Mouse (Mus musculus) hindbrain, embryonic 13.5 days (tissue): ENCODE measurements at regions not wholly inside any gene's neighbourhood (a gene's known extent, or its start where the extent isn't known, plus 50 kb on each side); places are given as distances from the start of the nearest gene placed in this dataset.
A peak's percentile ranks its signal among the peaks of the same experiment; 100 is the strongest.
"Not testable (repeated sequence)": the region's sequence is repeated elsewhere in the genome, so short reads cannot be mapped to it uniquely, and the experiment has no call there.

Experiments
- ATAC-seq: fragments of 200-750 bp; cut with Nextera tagmentation; 2 replicates; pipeline ENCODE4 v1.8.0; 2017; ENCODE audit warnings: moderate TSS enrichment; ENCODE audit not compliant: low FRiP score
- H3K27ac ChIP-seq: fragments of 300-500 bp; sonication (generic); 2 replicates; pipeline ENCODE4 v1.5.1; 2015; ENCODE audit warnings: inconsistent platforms, mild to moderate bottlenecking, moderate library complexity
- H3K27me3 ChIP-seq: fragments of 300-500 bp; sonication (generic); 2 replicates; pipeline ENCODE4 v1.6.1; 2015; ENCODE audit warnings: mild to moderate bottlenecking, inconsistent platforms
- H3K36me3 ChIP-seq: fragments of 300-500 bp; sonication (generic); 2 replicates; pipeline ENCODE4 v1.6.1; 2015; ENCODE audit warnings: mild to moderate bottlenecking, inconsistent platforms
- H3K4me1 ChIP-seq: fragments of 300-500 bp; sonication (generic); replicated peaks from 2 replicates; pipeline ENCODE4 v1.6.1; 2015; ENCODE audit warnings: inconsistent platforms
- H3K4me2 ChIP-seq: fragments of 300-500 bp; sonication (generic); 2 replicates; pipeline ENCODE4 v1.6.1; 2015; ENCODE audit warnings: inconsistent platforms, mild to moderate bottlenecking, moderate library complexity
- H3K4me3 ChIP-seq: fragments of 300-500 bp; sonication (generic); 2 replicates; pipeline ENCODE4 v1.5.1; 2015; ENCODE audit warnings: mild to moderate bottlenecking, inconsistent platforms
- H3K9ac ChIP-seq: fragments of 300-500 bp; sonication (generic); 2 replicates; pipeline ENCODE4 v1.6.1; 2015; ENCODE audit warnings: mild to moderate bottlenecking, inconsistent platforms
- H3K9me3 ChIP-seq: fragments of 300-500 bp; sonication (generic); 2 replicates; pipeline ENCODE4 v1.6.1; 2016; ENCODE audit warnings: inconsistent platforms
- WGBS: fragments of 180-500 bp; shearing (Covaris S2); methylation state at CpG from one replicate; pipeline ENCODE4 v1.1.7; 2015; 5-methylcytosine and 5-hydroxymethylcytosine counted together

DNA sequence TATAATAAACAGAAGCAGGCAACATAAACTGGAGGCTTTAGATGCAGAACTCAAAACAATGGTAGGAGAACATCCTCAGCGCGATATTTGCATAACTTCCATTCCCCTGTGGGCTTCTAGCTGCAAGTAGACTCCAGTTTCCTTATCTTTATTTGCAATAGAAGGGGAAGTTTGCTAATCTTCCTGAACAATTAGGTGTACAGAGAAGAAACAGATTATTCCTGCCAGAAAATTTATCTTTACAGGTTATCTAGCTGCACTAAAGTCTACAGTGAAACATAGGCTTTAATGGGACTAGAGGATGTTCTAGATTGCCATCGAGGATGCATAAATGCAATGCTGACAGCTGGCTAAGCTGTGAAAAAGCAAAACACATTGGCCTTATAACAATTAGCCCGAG is 1544.0 kb downstream of the Efna5 start:
- H3K4me3 ChIP-seq, result no peak overlapping the region
- H3K4me2 ChIP-seq, result no peak overlapping the region
- no peak for ATAC-seq
- H3K27me3 ChIP-seq, result no peaks in the 10 kb centered on the region
- H3K27ac ChIP-seq, result no peak overlapping the region
- no peaks in the 10 kb centered on the region for H3K9me3 ChIP-seq
- H3K9ac ChIP-seq, result no peak overlapping the region
- 92% methylated on average over 4 of the region's 4 CpGs for WGBS
- H3K4me1 ChIP-seq, result no peaks in the 10 kb centered on the region
- H3K36me3 ChIP-seq, result no peaks in the 10 kb centered on the region

- Histone ChIP-seq H3K36me3 (no peaks in the 10 kb centered on the region), H3K9me3 (no peaks in the 10 kb centered on the region), H3K4me2 (no peak overlapping the region), H3K27ac (no peak overlapping the region), H3K4me3 (no peak overlapping the region), H3K4me1 (no peaks in the 10 kb centered on the region), H3K9ac (no peak overlapping the region), H3K27me3 (no peaks in the 10 kb centered on the region)
- no peak for ATAC-seq
Observed at GRCm38 (mm10) chr17:61325401-61325800, 1555.7 kb downstream of the Efna5 start.

DNA sequence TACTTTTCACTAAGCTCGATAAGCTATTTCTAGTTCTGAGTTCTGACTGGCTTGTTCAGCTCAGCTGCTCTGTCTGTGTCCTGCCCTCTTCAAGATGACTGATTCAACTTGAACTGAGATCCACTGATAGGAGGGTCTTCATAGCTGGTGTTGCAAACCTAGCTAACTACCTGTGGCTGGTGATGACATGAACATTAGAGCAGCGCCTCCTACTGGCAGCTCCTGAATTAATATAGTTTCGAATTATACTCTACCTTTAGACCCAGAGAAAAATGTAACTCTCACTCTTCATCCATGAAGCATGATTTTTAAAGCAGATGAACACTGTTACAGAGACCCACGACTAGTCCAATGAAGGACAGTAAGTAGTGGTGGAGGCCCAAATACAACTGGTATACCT is 1560.3 kb downstream of the Efna5 start:
- H3K27ac ChIP-seq, result no peak overlapping the region
- 66% methylated on average over 4 of the region's 4 CpGs for WGBS
- no peak overlapping the region for H3K4me3 ChIP-seq
- no peak for ATAC-seq
- no peak overlapping the region for H3K9ac ChIP-seq
- no peaks in the 10 kb centered on the region for H3K4me1 ChIP-seq
- no peaks in the 10 kb centered on the region for H3K36me3 ChIP-seq
- H3K9me3 ChIP-seq, result no peaks in the 10 kb centered on the region
- no peaks in the 10 kb centered on the region for H3K27me3 ChIP-seq
- no peak overlapping the region for H3K4me2 ChIP-seq

DNA sequence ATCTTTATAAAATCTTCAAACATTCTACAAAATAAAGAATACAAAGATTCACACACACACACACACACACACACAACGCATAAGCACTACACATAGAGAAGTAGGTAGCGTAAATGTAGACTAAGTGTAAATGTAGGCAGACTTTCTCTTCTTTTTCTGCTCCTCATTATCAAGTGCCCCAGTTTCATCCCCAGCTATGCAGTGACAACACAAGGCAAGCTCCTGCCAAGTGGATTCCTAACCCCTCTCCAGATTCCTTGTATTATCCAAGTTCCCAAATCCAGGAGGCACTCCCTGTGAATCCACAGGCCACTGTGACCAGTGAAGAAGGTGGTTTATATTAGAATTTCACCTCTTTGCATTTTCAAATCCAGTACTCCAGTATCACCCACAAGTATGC is 1567.7 kb downstream of the Efna5 start:
- Histone ChIP-seq H3K4me2 (no peak overlapping the region), H3K4me3 (no peak overlapping the region), H3K4me1 (no peaks in the 10 kb centered on the region), H3K36me3 (no peaks in the 10 kb centered on the region), H3K27me3 (no peaks in the 10 kb centered on the region), H3K9me3 (no peaks in the 10 kb centered on the region), H3K9ac (no peak overlapping the region), H3K27ac (no peak overlapping the region)
- ATAC-seq, result no peak
- WGBS, result 94% methylated on average over 2 of the region's 2 CpGs

- Histone ChIP-seq H3K27ac (no peak overlapping the region), H3K9ac (no peak overlapping the region), H3K4me3 (no peak overlapping the region), H3K9me3 (no peaks in the 10 kb centered on the region), H3K27me3 (no peaks in the 10 kb centered on the region), H3K36me3 (no peaks in the 10 kb centered on the region), H3K4me2 (no peak overlapping the region), H3K4me1 (no peaks in the 10 kb centered on the region)
- ATAC-seq, result no peak
- WGBS, result 90% methylated on average over 4 of the region's 4 CpGs
Observed at GRCm38 (mm10) chr17:61311189-61311588, 1569.9 kb downstream of the Efna5 start.

- H3K9ac ChIP-seq, result no peak overlapping the region
- no peaks in the 10 kb centered on the region for H3K9me3 ChIP-seq
- 50% methylated on average over 1 of the region's 1 CpGs for WGBS
- H3K4me1 ChIP-seq, result peaks cover 3% of the 10 kb centered on the region
- no peaks in the 10 kb centered on the region for H3K36me3 ChIP-seq
- no peak overlapping the region for H3K4me3 ChIP-seq
- H3K27me3 ChIP-seq, result no peaks in the 10 kb centered on the region
- no peak overlapping the region for H3K4me2 ChIP-seq
- H3K27ac ChIP-seq, result no peak overlapping the region
- no peak for ATAC-seq
Observed at GRCm38 (mm10) chr17:61303611-61304010, 1577.5 kb downstream of the Efna5 start.

- Histone ChIP-seq H3K9me3 (no peaks in the 10 kb centered on the region), H3K9ac (no peak overlapping the region), H3K4me2 (no peak overlapping the region), H3K4me1 (peaks cover 3% of the 10 kb centered on the region), H3K4me3 (no peak overlapping the region), H3K36me3 (no peaks in the 10 kb centered on the region), H3K27ac (peak overlapping the region; percentile 46; the same call in 1 of the 2 replicates), H3K27me3 (no peaks in the 10 kb centered on the region)
- no peak for ATAC-seq
- WGBS, result 50% methylated on average over 1 of the region's 1 CpGs
Observed at GRCm38 (mm10) chr17:61301984-61302383, 1579.1 kb downstream of the Efna5 start.

DNA sequence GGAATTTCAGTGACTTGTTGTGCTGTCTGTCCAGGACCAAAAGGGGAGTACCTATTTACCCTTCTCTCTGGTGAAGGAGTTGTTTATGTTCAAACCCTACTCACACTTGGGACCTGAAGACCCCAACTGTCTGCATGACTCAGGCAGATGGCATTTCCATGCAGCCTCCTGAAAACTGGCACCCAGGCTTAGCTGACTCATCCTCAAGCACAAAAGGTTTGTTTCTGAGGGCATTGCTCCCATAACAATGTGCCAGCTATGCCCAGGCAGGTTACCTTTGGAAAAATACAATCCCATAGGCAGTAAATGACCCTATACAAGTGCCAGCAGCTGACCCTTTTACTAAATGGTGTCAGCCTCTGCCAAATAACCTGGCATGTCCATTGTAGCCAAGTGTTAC is 1579.9 kb downstream of the Efna5 start:
- Histone ChIP-seq H3K9me3 (no peaks in the 10 kb centered on the region), H3K4me1 (peaks cover 3% of the 10 kb centered on the region), H3K27ac (no peak overlapping the region), H3K9ac (no peak overlapping the region), H3K4me2 (no peak overlapping the region), H3K36me3 (no peaks in the 10 kb centered on the region), H3K27me3 (no peaks in the 10 kb centered on the region), H3K4me3 (no peak overlapping the region)
- no peak for ATAC-seq

GRCm38 (mm10) chr17:61291129-61291528 is 1590.0 kb downstream of the Efna5 start:
- no peaks in the 10 kb centered on the region for H3K4me1 ChIP-seq
- no peak for ATAC-seq
- WGBS, result 79% methylated on average over 3 of the region's 3 CpGs
- no peak overlapping the region for H3K9ac ChIP-seq
- H3K9me3 ChIP-seq, result no peaks in the 10 kb centered on the region
- H3K4me2 ChIP-seq, result no peak overlapping the region
- H3K27me3 ChIP-seq, result no peaks in the 10 kb centered on the region
- H3K27ac ChIP-seq, result no peak overlapping the region
- no peak overlapping the region for H3K4me3 ChIP-seq
- no peaks in the 10 kb centered on the region for H3K36me3 ChIP-seq

GRCm38 (mm10) chr17:61288590-61288989 is 1592.5 kb downstream of the Efna5 start:
- no peak overlapping the region for H3K4me2 ChIP-seq
- no peaks in the 10 kb centered on the region for H3K36me3 ChIP-seq
- ATAC-seq, result no peak
- H3K4me3 ChIP-seq, result no peak overlapping the region
- H3K27ac ChIP-seq, result no peak overlapping the region
- no peak overlapping the region for H3K9ac ChIP-seq
- no peaks in the 10 kb centered on the region for H3K4me1 ChIP-seq
- no peaks in the 10 kb centered on the region for H3K27me3 ChIP-seq
- 63% methylated on average over 2 of the region's 2 CpGs for WGBS
- H3K9me3 ChIP-seq, result no peaks in the 10 kb centered on the region

- ATAC-seq, result no peak
- no peak overlapping the region for H3K9ac ChIP-seq
- H3K36me3 ChIP-seq, result no peaks in the 10 kb centered on the region
- no peak overlapping the region for H3K27ac ChIP-seq
- no peaks in the 10 kb centered on the region for H3K27me3 ChIP-seq
- no peak overlapping the region for H3K4me3 ChIP-seq
- H3K9me3 ChIP-seq, result peaks cover 2% of the 10 kb centered on the region; the same call in 1 of the 2 replicates
- H3K4me1 ChIP-seq, result no peaks in the 10 kb centered on the region
- H3K4me2 ChIP-seq, result no peak overlapping the region
Observed at GRCm38 (mm10) chr17:61273631-61274030, 1607.5 kb downstream of the Efna5 start.

- not testable (repeated sequence) for H3K4me2 ChIP-seq, ATAC-seq, H3K27me3 ChIP-seq, H3K27ac ChIP-seq, H3K4me3 ChIP-seq, H3K9ac ChIP-seq, H3K36me3 ChIP-seq, H3K9me3 ChIP-seq, H3K4me1 ChIP-seq
- WGBS, result 80% methylated on average over 1 of the region's 1 CpGs
Observed at GRCm38 (mm10) chr17:61256526-61256925, 1624.6 kb downstream of the Efna5 start.

DNA sequence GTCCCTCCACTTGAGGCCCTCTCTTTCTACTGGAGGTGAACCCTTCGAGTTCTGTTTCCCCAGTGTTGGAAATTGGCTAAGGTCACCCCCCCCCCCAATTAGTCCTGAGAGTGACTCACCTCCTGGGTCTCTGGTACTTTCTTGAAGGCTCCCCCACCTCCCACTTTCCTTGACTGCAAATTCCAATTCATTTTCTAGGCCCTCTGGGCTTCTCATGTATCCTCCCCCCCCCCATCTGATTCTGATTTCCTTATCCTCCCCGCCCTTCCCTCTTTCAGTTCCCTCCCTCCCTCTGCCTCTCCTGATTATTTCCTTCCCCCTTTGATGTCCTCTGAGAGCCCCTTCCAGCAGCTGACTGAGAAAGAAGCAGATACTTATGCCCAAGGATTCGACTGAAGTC is 1632.7 kb downstream of the Efna5 start:
- Histone ChIP-seq H3K27me3 (no peaks in the 10 kb centered on the region), H3K9ac (no peak overlapping the region), H3K4me2 (no peak overlapping the region), H3K27ac (no peak overlapping the region), H3K4me1 (no peaks in the 10 kb centered on the region), H3K9me3 (no peaks in the 10 kb centered on the region), H3K36me3 (no peaks in the 10 kb centered on the region), H3K4me3 (no peak overlapping the region)
- ATAC-seq, result no peak
- 69% methylated on average over 3 of the region's 3 CpGs for WGBS

DNA sequence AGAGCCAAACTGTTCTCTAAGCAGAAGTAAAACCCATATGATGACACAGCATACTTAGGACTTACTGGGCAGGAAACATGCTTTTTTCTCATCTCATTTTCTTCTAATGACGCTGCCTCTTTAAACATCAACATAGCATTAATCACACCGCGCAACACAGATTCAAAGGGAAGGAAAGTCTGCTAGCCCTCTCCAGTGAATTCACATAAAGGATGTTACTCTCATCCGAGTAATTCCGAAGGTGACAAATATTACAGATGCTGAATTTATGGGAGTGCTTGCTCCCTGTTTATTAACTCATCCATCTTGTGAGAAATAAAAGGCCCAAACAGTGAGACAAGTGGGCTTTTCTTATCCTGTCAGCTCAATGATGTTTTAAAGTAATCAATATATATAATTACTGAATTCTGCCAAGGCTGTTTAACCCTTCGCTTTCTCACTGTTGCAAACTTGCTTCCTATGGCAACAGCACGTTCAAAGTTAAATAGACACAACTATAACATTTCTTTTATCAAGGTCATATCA is 1663.9 kb downstream of the Efna5 start:
- Histone ChIP-seq H3K4me2 (no peak overlapping the region), H3K4me1 (no peaks in the 10 kb centered on the region), H3K9ac (no peak overlapping the region), H3K9me3 (no peaks in the 10 kb centered on the region), H3K27me3 (no peaks in the 10 kb centered on the region), H3K4me3 (no peak overlapping the region), H3K36me3 (no peaks in the 10 kb centered on the region), H3K27ac (no peak overlapping the region)
- peak; percentile 76; the same call in 1 of the 2 replicates for ATAC-seq
- WGBS, result 48% methylated on average over 7 of the region's 7 CpGs
